Mouse (Mus musculus): Measurements from ENCODE around the gene Lrmda.

- TF ChIP-seq EP300 (IDR thresholded peaks at IDR 0.05; ENCODE audit: low read depth) (no peak), CTCF (IDR thresholded peaks at IDR 0.05; ENCODE audit: low read depth) (no peak)
Measured at GRCm38 (mm10) chr14:22265229-22265905, 245.9 kb downstream of the Lrmda start.

All from heart, postnatal 0 days (tissue).